Mouse (Mus musculus) neural tube, embryonic 11.5 days (tissue): ENCODE data around the gene 2410004P03Rik. TPM values are rescaled to one million over a fixed set of nuclear protein-coding genes. Genes with fewer than 3 reads are reported as not detected.

Source experiments
- ATAC-seq: fragments of 200-750 bp; cut with Nextera tagmentation; 2 replicates; pipeline ENCODE4 v1.8.0; 2017; ENCODE audit warnings: moderate number of reproducible peaks, mild to moderate bottlenecking, moderate TSS enrichment, moderate library complexity; ENCODE audit not compliant: insufficient read depth, low FRiP score, low TSS enrichment
- DNase-seq: peaks from one replicate; pipeline ENCODE4 v3.0.0-alpha.2; 2015; ENCODE audit warnings: low spot score
- H3K27ac ChIP-seq: fragments of 300-500 bp; sonication (generic); 2 replicates; pipeline ENCODE4 v1.5.1; 2014; ENCODE audit warnings: low read depth, mild to moderate bottlenecking, low read length
- H3K27me3 ChIP-seq: fragments of 300-500 bp; sonication (generic); 2 replicates; pipeline ENCODE4 v1.6.1; 2014; ENCODE audit warnings: mild to moderate bottlenecking, low read length, mixed read lengths; ENCODE audit not compliant: control insufficient read depth, insufficient read depth
- H3K36me3 ChIP-seq: fragments of 300-500 bp; sonication (generic); 2 replicates; pipeline ENCODE4 v1.6.1; 2014; ENCODE audit warnings: mild to moderate bottlenecking, low read length, moderate library complexity, mixed read lengths; ENCODE audit not compliant: control insufficient read depth, insufficient read depth
- H3K4me1 ChIP-seq: fragments of 300-500 bp; sonication (generic); 2 replicates; pipeline ENCODE4 v1.6.1; 2014; ENCODE audit warnings: low read length, mixed read lengths; ENCODE audit not compliant: control insufficient read depth, insufficient read depth
- H3K4me2 ChIP-seq: fragments of 300-500 bp; sonication (generic); 2 replicates; pipeline ENCODE4 v1.6.1; 2014; ENCODE audit warnings: low read depth, mild to moderate bottlenecking, moderate library complexity
- H3K4me3 ChIP-seq: fragments of 300-500 bp; sonication (generic); 2 replicates; pipeline ENCODE4 v1.5.1; 2014; ENCODE audit warnings: low read depth, low read length
- H3K9ac ChIP-seq: fragments of 300-500 bp; sonication (generic); 2 replicates; pipeline ENCODE4 v1.6.1; 2014; ENCODE audit warnings: mild to moderate bottlenecking, low read length
- H3K9me3 ChIP-seq: fragments of 300-500 bp; sonication (generic); 2 replicates; pipeline ENCODE4 v1.6.1; 2016; ENCODE audit warnings: low read length; ENCODE audit not compliant: control insufficient read depth
- WGBS: fragments of 180-500 bp; shearing (Covaris S2); extraction: QIAGEN DNeasy Blood & Tissue Kit; methylation state at CpG from one replicate; pipeline ENCODE4 v1.1.7; 2014; 5-methylcytosine and 5-hydroxymethylcytosine counted together
- polyA plus RNA-seq: library from polyadenylated mRNA; unstranded; fragments of >200 nt; fragmentation: Nextera tagmentation; extraction: Ambion mirVana; gene quantifications from 2 replicates; pipeline ENCODE4 v1.2.1, GENCODE M21; 2014

Gene 2410004P03Rik
- polyA plus RNA-seq, 1 experiment from 2014 or later, result 0.89 TPM

- Histone ChIP-seq H3K4me2 (no peak overlapping the region), H3K9me3 (no peaks in the 10 kb centered on the region), H3K36me3 (no peaks in the 10 kb centered on the region; the same call in 1 of the 2 replicates), H3K4me3 (no peak overlapping the region), H3K27ac (no peak overlapping the region), H3K27me3 (no peaks in the 10 kb centered on the region), H3K9ac (no peak overlapping the region), H3K4me1 (no peaks in the 10 kb centered on the region)
- ATAC-seq, result no peak
- 86% methylated on average over 2 of the region's 2 CpGs for WGBS
- DNase-seq, result no peak
Observed at GRCm38 (mm10) chr12:16992355-16992754, 19.2 kb downstream of the 2410004P03Rik start.

GRCm38 (mm10) chr12:16991376-16991775 is 20.2 kb downstream of the 2410004P03Rik start:
- no peak overlapping the region for H3K9ac ChIP-seq
- no peak overlapping the region for H3K27ac ChIP-seq
- no peaks in the 10 kb centered on the region; the same call in 1 of the 2 replicates for H3K36me3 ChIP-seq
- H3K27me3 ChIP-seq, result no peaks in the 10 kb centered on the region
- no peak overlapping the region for H3K4me2 ChIP-seq
- ATAC-seq (no peak), DNase-seq (no peak)
- H3K4me1 ChIP-seq, result no peaks in the 10 kb centered on the region
- 86% methylated on average over 2 of the region's 2 CpGs for WGBS
- no peaks in the 10 kb centered on the region for H3K9me3 ChIP-seq
- H3K4me3 ChIP-seq, result no peak overlapping the region

DNA sequence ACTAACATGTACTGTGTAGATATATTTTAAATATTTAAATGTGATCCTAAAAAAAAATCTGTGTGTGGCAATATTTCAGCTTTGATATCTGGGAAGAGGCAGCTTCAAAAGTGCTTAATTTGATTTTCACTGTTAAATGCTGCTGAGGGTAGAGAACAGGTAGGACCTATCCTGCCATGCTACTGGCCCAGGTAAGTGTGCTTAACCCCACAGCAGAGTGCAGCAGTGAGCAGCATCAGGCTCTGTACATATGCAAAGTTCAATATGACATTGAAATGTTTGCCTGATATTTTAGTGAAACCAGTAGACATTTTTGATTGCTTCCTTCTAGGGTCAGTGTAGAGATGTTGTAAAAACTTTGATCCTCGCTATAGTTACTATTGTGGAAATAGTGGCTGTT is 25.7 kb downstream of the 2410004P03Rik start:
- 93% methylated on average over 1 of the region's 1 CpGs for WGBS
- ATAC-seq (no peak), DNase-seq (no peak)
- Histone ChIP-seq H3K9ac (no peak overlapping the region), H3K4me3 (no peak overlapping the region), H3K4me1 (no peaks in the 10 kb centered on the region), H3K27me3 (no peaks in the 10 kb centered on the region), H3K36me3 (no peaks in the 10 kb centered on the region), H3K9me3 (no peaks in the 10 kb centered on the region), H3K4me2 (no peak overlapping the region), H3K27ac (no peak overlapping the region)

DNA sequence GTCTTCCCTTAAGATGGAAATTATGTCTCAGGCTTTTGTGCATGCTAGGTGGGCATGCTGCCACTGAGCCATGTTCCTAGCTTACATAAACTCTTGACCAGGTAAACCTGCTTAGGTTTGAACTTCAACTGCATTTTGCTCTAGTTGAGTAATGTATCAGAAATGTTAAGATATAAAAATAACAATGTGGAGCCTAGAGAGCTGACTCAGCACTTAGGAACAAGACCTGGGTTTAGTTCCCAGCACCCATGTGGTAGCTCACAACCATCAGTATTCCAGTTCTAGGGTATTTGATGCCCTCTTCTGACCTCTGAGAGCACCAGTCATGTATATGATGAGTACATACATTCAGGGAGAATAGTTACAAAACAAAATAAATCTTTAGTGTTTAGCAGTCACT is 34.4 kb downstream of the 2410004P03Rik start:
- H3K9me3 ChIP-seq, result no peaks in the 10 kb centered on the region
- peaks cover 6% of the 10 kb centered on the region for H3K36me3 ChIP-seq
- H3K27me3 ChIP-seq, result no peaks in the 10 kb centered on the region
- no peak for ATAC-seq
- no peaks in the 10 kb centered on the region for H3K4me1 ChIP-seq
- no peak overlapping the region for H3K27ac ChIP-seq
- no peak overlapping the region for H3K4me3 ChIP-seq
- no peak for DNase-seq
- no peak overlapping the region for H3K4me2 ChIP-seq
- no peak overlapping the region for H3K9ac ChIP-seq

- WGBS, result 100% methylated on average over 2 of the region's 2 CpGs
- Histone ChIP-seq H3K9ac (no peak overlapping the region), H3K27ac (no peak overlapping the region), H3K4me1 (no peaks in the 10 kb centered on the region), H3K4me3 (no peak overlapping the region), H3K36me3 (no peaks in the 10 kb centered on the region; the same call in 1 of the 2 replicates), H3K27me3 (no peaks in the 10 kb centered on the region), H3K9me3 (no peaks in the 10 kb centered on the region), H3K4me2 (no peak overlapping the region)
- no peak for ATAC-seq
- no peak for DNase-seq
Observed at GRCm38 (mm10) chr12:16966811-16967210, 44.7 kb downstream of the 2410004P03Rik start.

DNA sequence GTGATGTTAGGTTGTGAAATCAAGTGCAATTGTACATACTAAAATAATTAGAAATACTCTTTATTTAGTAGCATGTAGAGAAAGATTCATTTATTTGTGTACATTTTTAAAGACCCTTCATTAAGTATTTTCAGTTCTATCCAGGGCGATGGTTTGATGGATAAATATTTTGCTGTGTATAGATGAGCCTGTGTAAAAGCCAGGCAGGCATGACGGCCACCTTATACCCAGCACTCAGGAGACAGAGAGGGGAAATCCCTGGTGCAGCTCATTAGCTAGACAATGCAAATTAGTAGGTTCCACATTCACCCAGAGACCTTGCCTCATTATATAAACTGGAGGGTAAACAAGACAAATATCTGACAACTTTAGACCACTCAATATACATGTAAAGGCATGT is 48.2 kb downstream of the 2410004P03Rik start:
- no peaks in the 10 kb centered on the region for H3K27me3 ChIP-seq
- no peak overlapping the region for H3K4me2 ChIP-seq
- DNase-seq, result no peak
- H3K9me3 ChIP-seq, result no peaks in the 10 kb centered on the region
- no peak overlapping the region for H3K27ac ChIP-seq
- ATAC-seq, result no peak
- H3K4me1 ChIP-seq, result no peaks in the 10 kb centered on the region
- H3K4me3 ChIP-seq, result no peak overlapping the region
- peaks cover 7% of the 10 kb centered on the region for H3K36me3 ChIP-seq
- WGBS, result 82% methylated on average over 2 of the region's 2 CpGs
- no peak overlapping the region for H3K9ac ChIP-seq

- no peak overlapping the region for H3K9ac ChIP-seq
- no peaks in the 10 kb centered on the region for H3K4me1 ChIP-seq
- H3K27ac ChIP-seq, result no peak overlapping the region
- ATAC-seq (no peak), DNase-seq (no peak)
- peaks cover 9% of the 10 kb centered on the region for H3K36me3 ChIP-seq
- no peaks in the 10 kb centered on the region for H3K9me3 ChIP-seq
- H3K4me3 ChIP-seq, result no peak overlapping the region
- no peaks in the 10 kb centered on the region for H3K27me3 ChIP-seq
- no peak overlapping the region for H3K4me2 ChIP-seq
- 82% methylated on average over 1 of the region's 1 CpGs for WGBS
Observed at GRCm38 (mm10) chr12:16958851-16959250, 52.7 kb downstream of the 2410004P03Rik start.

Other genes with a start within 250 kb of the 2410004P03Rik start
- gene Greb1, start 210.8 kb downstream of the 2410004P03Rik start, polyA plus RNA-seq, result 6.6 and 10.0 TPM in 2 replicates
- 71.8 and 73.9 TPM in 2 replicates for gene E2f6, start 200.8 kb downstream of the 2410004P03Rik start, polyA plus RNA-seq
- 14.8 and 15.0 TPM in 2 replicates for gene Rock2, start 116.8 kb downstream of the 2410004P03Rik start, polyA plus RNA-seq
- gene Pqlc3, start 11.3 kb downstream of the 2410004P03Rik start, polyA plus RNA-seq, result 3.2 TPM in 2 replicates
- 0.66 and 0.84 TPM in 2 replicates for gene Kcnf1, start 165.2 kb upstream of the 2410004P03Rik start, polyA plus RNA-seq